Comparison of ENCODE assay signal across 28 mouse cellular contexts in the genomic region with DNA sequence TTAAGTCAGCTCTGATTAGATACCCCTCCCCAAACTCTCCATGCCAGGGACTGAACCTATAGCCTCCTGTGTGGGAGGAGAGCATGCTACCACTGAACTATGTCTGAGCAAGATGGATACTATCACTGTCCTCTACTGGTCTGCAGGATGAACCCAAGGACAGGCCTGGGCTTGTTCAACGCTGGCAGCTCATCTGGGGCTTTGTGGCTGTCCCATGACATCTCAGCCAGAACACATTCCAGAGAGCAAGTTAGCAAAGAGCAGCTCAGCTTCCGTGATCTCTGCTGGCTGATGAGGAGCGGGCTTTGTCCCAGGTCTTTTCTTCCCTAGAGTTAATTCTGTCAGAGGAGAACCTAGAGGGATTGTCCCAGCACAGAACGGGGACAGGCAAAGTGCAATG. TPM values are rescaled to one million over a fixed set of nuclear protein-coding genes. Genes with fewer than 3 reads are reported as not detected.
A peak's percentile ranks its signal among the peaks of the same experiment; 100 is the strongest.
DNase-seq lines count a peak whose midpoint lies in the region; ATAC-seq and TF ChIP-seq lines count a peak whose summit lies in the region.
"Had no signal": no experiment of that assay in that cellular context is flagged by ENCODE, and none has a peak within 500 bp of the region (broad histone marks: within the 10 kb centered on the region; RNA-seq: fewer than 3 reads in every experiment).

No protein-coding gene starts in this region.

- H3K4me1 ChIP-seq in lung, embryonic 16.5 days (replicated peaks; ENCODE audit: control insufficient read depth, insufficient read depth, low read length): peaks cover 25% of the 10 kb centered on the region
- peaks cover 2% of the 10 kb centered on the region; the same call in 1 of the 2 replicates for H3K4me1 ChIP-seq in lung, adult 2 months (ENCODE audit: control insufficient read depth, insufficient read depth, low read length)
- H3K4me1 ChIP-seq in embryonic facial prominence, embryonic 10.5 days: peaks cover 14% of the 10 kb centered on the region
- H3K4me1 ChIP-seq: forebrain, embryonic 15.5 days; limb, embryonic 12.5 days; liver, embryonic 15.5 days; midbrain, embryonic 12.5 days; neural tube, embryonic 12.5 days had no signal

- H3K9ac ChIP-seq in lung, embryonic 16.5 days (ENCODE audit: low read length): no peak overlapping the region
- H3K9ac ChIP-seq: forebrain, embryonic 15.5 days; heart, embryonic 13.5 days; hindbrain, embryonic 15.5 days; limb, embryonic 12.5 days; liver, embryonic 15.5 days; midbrain, embryonic 12.5 days; neural tube, embryonic 12.5 days had no signal

- WGBS in lung, embryonic 16.5 days: 64% methylated on average over 4 of the region's 4 CpGs
- WGBS in lung, adult 2 months: 71% methylated on average over 4 of the region's 4 CpGs
- WGBS in embryonic facial prominence, embryonic 10.5 days: 64% methylated on average over 4 of the region's 4 CpGs

- ATAC-seq in lung, embryonic 16.5 days (ENCODE audit: low read depth): 0 out of 2 replicates have a peak, but pooled peaks have one; percentile 15
- ATAC-seq: forebrain, embryonic 15.5 days; inflammation-experienced regulatory T-cells, adult 6 months had no signal

- TF ChIP-seq POLR2A in lung, adult 2 months (IDR thresholded peaks at IDR 0.05; ENCODE audit: borderline replicate concordance, extremely low read depth, low read depth, low read length): no peak

- no peaks in the 10 kb centered on the region for H3K27me3 ChIP-seq in lung, embryonic 16.5 days (ENCODE audit: control insufficient read depth, insufficient read depth, low read depth, low read length)
- no peaks in the 10 kb centered on the region for H3K27me3 ChIP-seq in embryonic facial prominence, embryonic 10.5 days (replicated peaks; ENCODE audit: low read depth, poor library complexity, severe bottlenecking)
- H3K27me3 ChIP-seq: forebrain, embryonic 15.5 days; hindbrain, embryonic 15.5 days; limb, embryonic 12.5 days; liver, embryonic 15.5 days; megakaryocyte, embryonic 14.5 days; midbrain, embryonic 12.5 days; neural tube, embryonic 12.5 days had no signal

- no peak overlapping the region for H3K27ac ChIP-seq in lung, embryonic 16.5 days (ENCODE audit: low read length)
- H3K27ac ChIP-seq in embryonic facial prominence, embryonic 10.5 days (replicated peaks): no peak overlapping the region
- H3K27ac ChIP-seq: forebrain, embryonic 10.5 days; forebrain, embryonic 15.5 days; heart, embryonic 13.5 days; hindbrain, embryonic 10.5 days; hindbrain, embryonic 15.5 days; limb, embryonic 12.5 days; liver, embryonic 15.5 days; midbrain, embryonic 12.5 days; neural tube, embryonic 12.5 days had no signal

- no peaks in the 10 kb centered on the region for H3K9me3 ChIP-seq in lung, embryonic 16.5 days (ENCODE audit: control insufficient read depth, low read length)
- H3K9me3 ChIP-seq in embryonic facial prominence, embryonic 10.5 days: no peaks in the 10 kb centered on the region
- H3K9me3 ChIP-seq: forebrain, embryonic 10.5 days; forebrain, embryonic 15.5 days; heart, embryonic 13.5 days; hindbrain, embryonic 10.5 days; hindbrain, embryonic 15.5 days; limb, embryonic 12.5 days; liver, embryonic 15.5 days; megakaryocyte, embryonic 14.5 days; midbrain, embryonic 12.5 days; neural tube, embryonic 12.5 days had no signal

- H3K4me2 ChIP-seq in lung, embryonic 16.5 days (ENCODE audit: low read depth, low read length): no peak overlapping the region
- H3K4me2 ChIP-seq: forebrain, embryonic 15.5 days; heart, embryonic 13.5 days; hindbrain, embryonic 15.5 days; limb, embryonic 12.5 days; liver, embryonic 15.5 days; midbrain, embryonic 12.5 days; neural tube, embryonic 12.5 days had no signal

- H3K36me3 ChIP-seq in lung, embryonic 16.5 days (ENCODE audit: control insufficient read depth, insufficient read depth, low read length): no peaks in the 10 kb centered on the region
- H3K36me3 ChIP-seq in embryonic facial prominence, embryonic 10.5 days (replicated peaks): no peaks in the 10 kb centered on the region
- H3K36me3 ChIP-seq: forebrain, embryonic 10.5 days; forebrain, embryonic 15.5 days; heart, embryonic 13.5 days; hindbrain, embryonic 10.5 days; hindbrain, embryonic 15.5 days; limb, embryonic 12.5 days; liver, embryonic 15.5 days; midbrain, embryonic 12.5 days; neural tube, embryonic 12.5 days had no signal

- no peak for DNase-seq in lung, adult 2 months
- DNase-seq in urinary bladder, adult 2 months (ENCODE audit: low spot score): peak; percentile 20
- no peak for DNase-seq in urinary bladder, adult 18-20 months (ENCODE audit: low spot score in 2 of 2)
- DNase-seq in embryonic facial prominence, embryonic 10.5 days (ENCODE audit: low spot score): peak; percentile 29
- peak; percentile 57 for DNase-seq in gonadal fat pad, adult 2 months (ENCODE audit: low read depth)
- DNase-seq in kidney, postnatal 14 days: no peak
- DNase-seq: adrenal gland, adult 8-10 months; B cell, adult 2 months; cerebellum, adult 8-10 months; cerebellum, postnatal 25 days; heart, adult 18-20 months; heart, postnatal 10 days; kidney, adult 11 months; kidney, postnatal 25 days; thymus, postnatal 14 days had no signal

- TF ChIP-seq CTCF in lung, adult 2 months (IDR thresholded peaks at IDR 0.05; ENCODE audit: insufficient read depth, low read length): no peak

- H3K4me3 ChIP-seq in lung, embryonic 16.5 days (ENCODE audit: low read length): no peak overlapping the region
- no peak overlapping the region for H3K4me3 ChIP-seq in lung, adult 2 months (replicated peaks; ENCODE audit: extremely low read depth, low read depth, low read length)
- no peak overlapping the region for H3K4me3 ChIP-seq in embryonic facial prominence, embryonic 10.5 days
- H3K4me3 ChIP-seq: forebrain, embryonic 10.5 days; forebrain, embryonic 15.5 days; heart, embryonic 13.5 days; hindbrain, embryonic 10.5 days; hindbrain, embryonic 15.5 days; limb, embryonic 12.5 days; liver, embryonic 15.5 days; megakaryocyte, embryonic 14.5 days; midbrain, embryonic 12.5 days; myocyte; neural tube, embryonic 12.5 days had no signal

RNA-seq across cellular contexts. Expression of gene Rgs10, which starts 55.6 kb away (rescaled TPM):
- 42.9 and 45.9 TPM in 2 replicates for polyA plus RNA-seq in lung, embryonic 16.5 days (2015; fragmentation: Nextera tagmentation; extraction: Ambion mirVana)
- 11.1 and 13.7 TPM in 2 replicates for polyA plus RNA-seq in lung, adult 2 months (2012; rRNA removed)
- 35.7 and 36.2 TPM in 2 replicates for polyA plus RNA-seq in urinary bladder, adult 2 months (2012; rRNA removed)
- polyA plus RNA-seq in embryonic facial prominence, embryonic 10.5 days (2016; fragmentation: Nextera tagmentation; extraction: Ambion mirVana): 4.1 and 8.2 TPM in 2 replicates
- 5.0 and 6.7 TPM in 2 replicates for polyA plus RNA-seq in gonadal fat pad, adult 2 months (2012; rRNA removed)

Comparison
In these comparisons a context has a peak if more than half of its experiments do, and no peak if none do; other contexts are left out.
1. DNase-seq: peak in urinary bladder, adult 2 months (single experiment), embryonic facial prominence, embryonic 10.5 days (single experiment) and gonadal fat pad, adult 2 months (single experiment); none in lung, adult 2 months (single experiment), urinary bladder, adult 18-20 months (0 of 2) and kidney, postnatal 14 days (single experiment).